ENCODE assay signal across 8 mouse cellular contexts in the genomic region with DNA sequence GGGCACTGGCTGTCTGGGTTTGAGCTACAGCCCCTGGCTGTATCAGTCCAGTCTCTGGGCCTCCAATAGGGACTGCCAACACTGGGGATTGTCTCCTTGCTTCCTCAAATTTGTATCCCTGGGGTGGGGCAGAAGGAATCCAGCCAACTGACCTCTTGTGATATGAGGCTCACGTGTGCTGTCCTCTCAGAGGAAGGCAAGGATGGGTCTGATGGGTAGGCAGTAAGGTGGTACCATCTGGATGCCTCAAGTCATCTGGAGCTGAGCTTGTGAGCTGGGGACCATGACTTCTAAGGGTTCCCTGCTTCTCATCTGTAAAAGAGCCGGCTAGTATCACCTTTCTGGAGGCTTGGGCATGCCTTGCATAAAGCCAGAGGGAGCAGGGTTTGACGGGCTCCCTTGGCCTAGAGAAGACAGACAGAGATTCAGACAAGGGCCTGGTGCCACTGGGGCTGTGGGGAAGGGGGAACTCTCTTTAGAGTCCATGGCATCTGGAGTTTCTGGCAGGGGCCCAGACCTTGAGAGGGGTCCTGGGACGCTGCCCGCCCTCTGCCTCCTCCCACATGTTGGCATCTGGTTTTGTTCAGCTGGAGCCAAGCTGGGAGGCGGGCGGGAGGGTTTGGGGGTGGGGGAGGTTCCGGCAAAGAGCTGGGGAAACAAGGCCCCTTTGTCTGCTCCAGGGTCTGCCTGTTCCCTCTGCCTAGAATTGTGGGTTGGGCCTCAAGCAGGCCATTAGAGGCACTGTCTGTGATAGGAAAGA. TPM values are rescaled to one million over a fixed set of nuclear protein-coding genes. Genes with fewer than 3 reads are reported as not detected.
DNase-seq lines count a peak whose midpoint lies in the region; ATAC-seq and TF ChIP-seq lines count a peak whose summit lies in the region.

No protein-coding gene starts in this region.

- DNase-seq in cerebellum, adult 11 months = peak; percentile 18
- peak; percentile 57 to 88 for DNase-seq in cerebellum, postnatal 4 days (ENCODE audit: low spot score in 2 of 2)
- DNase-seq in frontal cortex, postnatal 36 days (ENCODE audit: low spot score in 2 of 2) = peak; percentile 60 to 66
- DNase-seq in left cerebral cortex, adult 18-20 months (ENCODE audit: low spot score in 2 of 2) = peak; percentile 44 to 64
- DNase-seq in urinary bladder, postnatal 10 days (ENCODE audit: low spot score) = no peak
- DNase-seq in lung, postnatal 0 days (ENCODE audit: low spot score) = no peak

- ATAC-seq in cerebellum, adult (ENCODE audit: insufficient number of reproducible peaks, low FRiP score, low TSS enrichment) = no peak
- ATAC-seq in neural tube, embryonic 14.5 days (ENCODE audit: low read depth) = peak; percentile 82
- ATAC-seq in lung, postnatal 0 days = no peak

- no peak overlapping the region for H3K4me2 ChIP-seq in neural tube, embryonic 14.5 days (ENCODE audit: low read depth, low read length)
- H3K4me2 ChIP-seq in lung, postnatal 0 days (replicated peaks; ENCODE audit: low read depth, low read length) = no peak overlapping the region

- no peak for TF ChIP-seq CTCF in lung, postnatal 0 days (IDR thresholded peaks at IDR 0.05)

- H3K4me1 ChIP-seq in neural tube, embryonic 14.5 days (ENCODE audit: control insufficient read depth, insufficient read depth, low read length) = peaks cover 12% of the 10 kb centered on the region
- H3K4me1 ChIP-seq in lung, postnatal 0 days (ENCODE audit: insufficient read depth, low read depth, low read length) = no peaks in the 10 kb centered on the region

- WGBS in neural tube, embryonic 14.5 days = 33% methylated on average over 8 of the region's 8 CpGs
- 37% methylated on average over 8 of the region's 8 CpGs for WGBS in lung, postnatal 0 days

- H3K9me3 ChIP-seq in neural tube, embryonic 14.5 days (ENCODE audit: control insufficient read depth, low read length) = no peaks in the 10 kb centered on the region
- no peaks in the 10 kb centered on the region for H3K9me3 ChIP-seq in lung, postnatal 0 days (ENCODE audit: low read length)

- H3K9ac ChIP-seq in neural tube, embryonic 14.5 days (replicated peaks; ENCODE audit: low read depth, low read length) = no peak overlapping the region
- H3K9ac ChIP-seq in lung, postnatal 0 days (replicated peaks; ENCODE audit: low read depth) = no peak overlapping the region

- no peaks in the 10 kb centered on the region for H3K27me3 ChIP-seq in neural tube, embryonic 14.5 days (ENCODE audit: control insufficient read depth, insufficient read depth, low read length)
- H3K27me3 ChIP-seq in lung, postnatal 0 days (replicated peaks; ENCODE audit: insufficient read depth, low read length) = no peaks in the 10 kb centered on the region

- H3K27ac ChIP-seq in neural tube, embryonic 14.5 days (ENCODE audit: low read depth, low read length) = peak overlapping the region; percentile 76
- no peak overlapping the region for H3K27ac ChIP-seq in lung, postnatal 0 days (ENCODE audit: low read length)

- no peak overlapping the region for H3K4me3 ChIP-seq in neural tube, embryonic 14.5 days (ENCODE audit: low read depth, low read length)
- H3K4me3 ChIP-seq in lung, postnatal 0 days (ENCODE audit: low read depth, low read length) = no peak overlapping the region

- H3K36me3 ChIP-seq in neural tube, embryonic 14.5 days (ENCODE audit: control insufficient read depth, insufficient read depth, low read length) = no peaks in the 10 kb centered on the region
- H3K36me3 ChIP-seq in lung, postnatal 0 days (ENCODE audit: insufficient read depth, low read length) = no peaks in the 10 kb centered on the region

- TF ChIP-seq EP300 in lung, postnatal 0 days (IDR thresholded peaks at IDR 0.05) = no peak

RNA-seq across cellular contexts. Expression of a gene that starts 11.6 kb away (rescaled TPM):
- total RNA-seq in left cerebral cortex, adult 18-20 months (2021) = 1 to 10 TPM; 6.5 to 7.3 TPM
- 9.1 and 32.5 TPM in 2 replicates for polyA plus RNA-seq in neural tube, embryonic 14.5 days (2014; fragmentation: Nextera tagmentation; extraction: Ambion mirVana)
- polyA plus RNA-seq in lung, postnatal 0 days (2015; fragmentation: Nextera tagmentation; extraction: Ambion mirVana) = 63.0 and 63.8 TPM in 2 replicates

RNA-seq across cellular contexts. Expression of a gene that starts 44.1 kb away (rescaled TPM):
- 100 to 1,000 TPM; 170 to 186 TPM for total RNA-seq in left cerebral cortex, adult 18-20 months (2021)
- 43.0 and 50.0 TPM in 2 replicates for polyA plus RNA-seq in neural tube, embryonic 14.5 days (2014; fragmentation: Nextera tagmentation; extraction: Ambion mirVana)
- polyA plus RNA-seq in lung, postnatal 0 days (2015; fragmentation: Nextera tagmentation; extraction: Ambion mirVana) = 3.8 and 3.9 TPM in 2 replicates

Comparison
In these comparisons a context has a peak if more than half of its experiments do, and no peak if none do; other contexts are left out.
1. DNase-seq: peak in cerebellum, adult 11 months (single experiment), cerebellum, postnatal 4 days (2 of 2), frontal cortex, postnatal 36 days (2 of 2) and left cerebral cortex, adult 18-20 months (2 of 2); none in urinary bladder, postnatal 10 days (single experiment) and lung, postnatal 0 days (single experiment).